Mouse (Mus musculus) heart, adult 2 months (tissue): Measurements from ENCODE around the gene Dab1. TPM values are rescaled to one million over a fixed set of nuclear protein-coding genes. Genes with fewer than 3 reads are reported as not detected.

Experiments
- DNase-seq, 2 experiments: peaks; one replicate each; pipeline ENCODE4 v3.0.0; 2021
- H3K27ac ChIP-seq: fragments of 200-600 bp; 2 replicates; pipeline ENCODE4 v1.8.1; 2022
- H3K27me3 ChIP-seq: fragments of 200-500 bp; 2 replicates; pipeline ENCODE4 v1.6.1; 2012; ENCODE audit warnings: mild to moderate bottlenecking, low read length, inconsistent platforms, mixed read lengths; ENCODE audit not compliant: control insufficient read depth, insufficient read depth
- H3K36me3 ChIP-seq: fragments of 200-500 bp; 2 replicates; pipeline ENCODE4 v1.6.1; 2012; ENCODE audit warnings: low read length, inconsistent platforms; ENCODE audit not compliant: control insufficient read depth, insufficient read depth
- H3K4me1 ChIP-seq: fragments of 200-500 bp; 2 replicates; pipeline ENCODE4 v1.6.1; 2011; ENCODE audit warnings: low read length; ENCODE audit not compliant: control insufficient read depth, insufficient read depth
- H3K4me3 ChIP-seq: fragments of 200-600 bp; 2 replicates; pipeline ENCODE4 v1.8.1; 2022
- H3K79me2 ChIP-seq: fragments of 200-500 bp; replicated peaks from 2 replicates; pipeline ENCODE4 v1.6.1; 2012; ENCODE audit warnings: mild to moderate bottlenecking, inconsistent platforms, low read length, moderate library complexity, mixed read lengths; ENCODE audit not compliant: control insufficient read depth, insufficient read depth
- H3K9ac ChIP-seq: fragments of 200-500 bp; 2 replicates; pipeline ENCODE4 v1.6.1; 2012; ENCODE audit warnings: low read depth, mild to moderate bottlenecking, control low read depth, inconsistent platforms, low read length, mixed read lengths
- CTCF ChIP-seq: fragments of 200-600 bp; IDR thresholded peaks from 2 replicates; pipeline ENCODE4 v1.8.1; 2022; ENCODE audit warnings: antibody characterized with exemption, mild to moderate bottlenecking, moderate library complexity
- EP300 ChIP-seq: fragments of 200-500 bp; IDR thresholded peaks from 2 replicates; pipeline ENCODE4 v1.6.1; 2011; ENCODE audit warnings: low read depth, low read length, control low read depth; ENCODE audit not compliant: insufficient read depth
- POLR2A ChIP-seq: fragments of 200-500 bp; IDR thresholded peaks from 2 replicates; pipeline ENCODE4 v1.6.1; 2011; ENCODE audit warnings: mild to moderate bottlenecking, low read depth, low read length, control low read depth; ENCODE audit not compliant: insufficient read depth
- WGBS: fragments of 180-500 bp; shearing (Covaris S2); methylation state at CpG from one replicate; pipeline ENCODE4 v1.1.7; 2018; 5-methylcytosine and 5-hydroxymethylcytosine counted together
- intact Hi-C: fragments of 180-260 bp; cut with DNase I; formaldehyde crosslinking; loops from one replicate; pipeline ENCODE4 v1.15.1; 2025
- polyA plus RNA-seq: library from polyadenylated mRNA; depleted of rRNA; stranded (reverse); fragments of >200 nt; gene quantifications from 2 replicates; pipeline ENCODE4 v1.2.3, GENCODE M21; 2012
- total RNA-seq, 2 experiments: library from RNA; stranded (reverse); gene quantifications; 2 replicates each; pipeline ENCODE4 v1.2.3; 2021

The Dab1 gene
- total and polyA plus RNA-seq, 3 experiments, result 0.21 TPM; not detected in 2

- no peaks in the 10 kb centered on the region for H3K36me3 ChIP-seq
- H3K4me3 ChIP-seq, result no peak overlapping the region
- intact Hi-C loops, result no loop called here
- no peak for TF ChIP-seq EP300
- WGBS, result 62% methylated on average over 13 of the region's 13 CpGs
- H3K27ac ChIP-seq, result no peak overlapping the region
- H3K9ac ChIP-seq, result no peak overlapping the region
- H3K4me1 ChIP-seq, result no peaks in the 10 kb centered on the region
- H3K79me2 ChIP-seq, result no peaks in the 10 kb centered on the region
- no peaks in the 10 kb centered on the region; the same call in 1 of the 2 replicates for H3K27me3 ChIP-seq
- no peak for DNase-seq
Observed at GRCm38 (mm10) chr4:104760878-104761624, 1141.9 kb downstream of the Dab1 start.

DNA sequence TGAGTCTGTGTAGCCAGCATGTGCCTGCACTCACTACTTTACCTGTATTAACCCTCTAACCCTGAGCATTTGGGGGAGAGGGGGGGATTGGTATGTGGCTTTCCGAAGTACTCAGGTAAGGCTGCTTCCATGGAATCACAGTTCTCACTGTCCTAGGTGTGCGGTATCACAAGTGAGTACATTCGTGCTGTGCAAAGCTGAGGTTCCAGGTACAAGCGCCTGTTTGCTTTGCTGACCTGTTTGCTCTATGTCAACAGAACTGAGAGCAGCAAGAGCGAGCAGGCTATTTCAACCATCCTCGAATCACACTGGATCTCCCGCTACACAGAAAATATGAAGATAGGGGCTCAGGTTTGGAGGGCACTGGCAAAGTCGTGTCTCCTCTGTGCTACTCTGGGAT lies 1146.9 kb downstream of the Dab1 start, which contains the start of gene C8b:
TSS of gene C8b (plus strand) at position 253 of the 400 bp plus-strand sequence.
- TF ChIP-seq EP300 (no peak), POLR2A (no peak), CTCF (no peak)
- no peak within 1 kb of the TSS for H3K4me3 ChIP-seq
- H3K27me3 ChIP-seq, result no peaks in the 10 kb centered on the region; the same call in 1 of the 2 replicates
- H3K79me2 ChIP-seq, result no peaks in the 10 kb centered on the region
- no peak within 1 kb of the TSS for H3K9ac ChIP-seq
- 85% methylated on average over 8 of the region's 8 CpGs for WGBS
- no peak within 1 kb of the TSS for H3K27ac ChIP-seq
- H3K4me1 ChIP-seq, result no peaks in the 10 kb centered on the region
- H3K36me3 ChIP-seq, result no peaks in the 10 kb centered on the region
- no peak for DNase-seq
- intact Hi-C loops, result no loop called here

GRCm38 (mm10) chr4:104768190-104768589 lies 1149.0 kb downstream of the Dab1 start:
- Histone ChIP-seq H3K36me3 (no peaks in the 10 kb centered on the region), H3K79me2 (no peaks in the 10 kb centered on the region), H3K27ac (no peak overlapping the region), H3K9ac (no peak overlapping the region), H3K27me3 (no peaks in the 10 kb centered on the region; the same call in 1 of the 2 replicates), H3K4me3 (no peak overlapping the region), H3K4me1 (no peaks in the 10 kb centered on the region)
- 82% methylated on average over 4 of the region's 4 CpGs for WGBS
- no peak for TF ChIP-seq POLR2A
- TF ChIP-seq CTCF, result no peak
- no peak for TF ChIP-seq EP300
- intact Hi-C loops, result no loop called here
- DNase-seq, result no peak

GRCm38 (mm10) chr4:104769602-104770001 lies 1150.4 kb downstream of the Dab1 start:
- H3K36me3 ChIP-seq, result no peaks in the 10 kb centered on the region
- DNase-seq, result no peak
- no peaks in the 10 kb centered on the region for H3K4me1 ChIP-seq
- TF ChIP-seq CTCF, result no peak
- H3K79me2 ChIP-seq, result no peaks in the 10 kb centered on the region
- no peaks in the 10 kb centered on the region; the same call in 1 of the 2 replicates for H3K27me3 ChIP-seq
- intact Hi-C loops, result no loop called here
- WGBS, result 78% methylated on average over 8 of the region's 8 CpGs
- H3K4me3 ChIP-seq, result no peak overlapping the region
- H3K27ac ChIP-seq, result no peak overlapping the region
- no peak overlapping the region for H3K9ac ChIP-seq

DNA sequence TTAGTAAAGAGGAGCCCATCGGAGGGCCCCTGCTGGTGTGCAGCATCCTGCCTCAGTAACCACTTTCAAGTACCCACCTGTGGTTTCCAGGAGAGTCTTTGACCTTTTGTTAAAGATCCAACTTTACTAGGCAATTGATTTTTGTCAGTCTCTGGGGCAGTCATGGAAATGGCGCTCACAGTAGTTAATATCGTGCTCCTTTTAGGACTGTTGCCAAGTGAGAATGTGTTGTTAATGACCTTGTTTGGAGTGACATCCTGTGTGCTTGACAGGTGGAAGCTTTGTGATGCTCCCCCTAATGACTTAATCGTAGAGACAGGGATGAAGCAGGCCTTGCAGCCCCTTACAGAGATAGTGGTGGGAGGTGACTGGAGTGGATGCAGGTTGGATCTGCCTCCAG lies 1151.2 kb downstream of the Dab1 start:
- 49% methylated on average over 4 of the region's 4 CpGs for WGBS
- no peaks in the 10 kb centered on the region for H3K36me3 ChIP-seq
- no peaks in the 10 kb centered on the region; the same call in 1 of the 2 replicates for H3K27me3 ChIP-seq
- H3K79me2 ChIP-seq, result no peaks in the 10 kb centered on the region
- intact Hi-C loops, result no loop called here
- no peak overlapping the region for H3K4me3 ChIP-seq
- no peak for DNase-seq
- no peak overlapping the region for H3K9ac ChIP-seq
- no peaks in the 10 kb centered on the region for H3K4me1 ChIP-seq
- no peak overlapping the region for H3K27ac ChIP-seq
- TF ChIP-seq EP300 (no peak), POLR2A (no peak), CTCF (no peak)

DNA sequence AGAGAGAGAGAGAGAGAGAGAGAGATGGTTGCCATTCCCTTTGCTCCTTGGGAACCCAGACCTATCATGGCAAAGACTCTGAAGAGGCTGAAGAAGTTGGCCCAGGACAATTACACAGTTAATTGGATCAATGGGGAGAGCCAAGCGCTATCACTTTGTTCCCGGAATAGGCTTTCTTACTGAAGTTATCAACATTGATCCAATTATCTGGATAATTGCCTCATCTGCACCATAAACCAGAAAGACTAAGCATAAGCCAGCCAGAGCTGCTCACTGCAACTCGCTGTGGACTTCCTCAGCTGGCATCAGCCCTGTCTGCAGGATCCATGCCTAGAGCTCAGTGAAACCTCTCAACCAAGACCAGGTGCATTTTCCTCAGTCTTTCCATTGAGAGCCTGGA lies 1156.4 kb downstream of the Dab1 start:
- H3K4me3 ChIP-seq, result no peak overlapping the region
- H3K27ac ChIP-seq, result no peak overlapping the region
- WGBS, result 41% methylated on average over 3 of the region's 3 CpGs
- DNase-seq, result no peak
- no peaks in the 10 kb centered on the region for H3K27me3 ChIP-seq
- no peak for TF ChIP-seq EP300
- no peak overlapping the region for H3K9ac ChIP-seq
- intact Hi-C loops, result no loop called here
- no peaks in the 10 kb centered on the region for H3K79me2 ChIP-seq
- no peaks in the 10 kb centered on the region for H3K36me3 ChIP-seq
- no peaks in the 10 kb centered on the region for H3K4me1 ChIP-seq
